Mouse (Mus musculus) stomach, postnatal 0 days (tissue): ENCODE measurements at regions not wholly inside any gene's neighbourhood (a gene's known extent, or its start where the extent isn't known, plus 50 kb on each side); places are given as distances from the start of the nearest gene placed in this dataset.

Experiments
- CTCF ChIP-seq: IDR thresholded peaks from 2 replicates; pipeline ENCODE4 v1.5.1; 2016; ENCODE audit warnings: antibody characterized with exemption, low read depth, mild to moderate bottlenecking, moderate library complexity
- EP300 ChIP-seq: optimal IDR thresholded peaks from 2 replicates; pipeline ENCODE3; 2016; ENCODE audit warnings: antibody characterized with exemption

GRCm38 (mm10) chr16:51967051-51967845 lies 63.8 kb upstream of the Cblb start:
- TF ChIP-seq CTCF (no peak), EP300 (no peak)
